Mouse (Mus musculus) kidney, adult 2 months (tissue): ENCODE measurements around the gene Slc35a2.

Experiments
- CTCF ChIP-seq: fragments of 200-500 bp; conservative IDR thresholded peaks from 2 replicates; pipeline ENCODE4 v1.5.1; 2011; ENCODE audit warnings: low read depth, mild to moderate bottlenecking, control low read depth, low read length, moderate library complexity, mixed read lengths; ENCODE audit not compliant: insufficient read depth, insufficient read length
- POLR2A ChIP-seq: fragments of 200-500 bp; IDR thresholded peaks from one replicate; pipeline ENCODE4 v1.6.1; 2011; ENCODE audit warnings: low read depth, low read length, control low read depth

GRCm38 (mm10) chrX:7859191-7859753 lies 24.6 kb upstream of the Slc35a2 start:
- no peak for TF ChIP-seq POLR2A
- no peak for TF ChIP-seq CTCF
